Mouse (Mus musculus) ES-E14 (cell line): ENCODE results near the gene Tmem213.

ENCODE experiments used
- CHD2 ChIP-seq: IDR thresholded peaks from 2 replicates; pipeline ENCODE4 v1.6.1; 2014; ENCODE audit warnings: mild to moderate bottlenecking, low read depth, low read length, inconsistent platforms
- MAFK ChIP-seq: IDR thresholded peaks from 2 replicates; pipeline ENCODE4 v1.6.1; 2014; ENCODE audit warnings: mild to moderate bottlenecking, low read depth, low read length, inconsistent platforms; ENCODE audit not compliant: insufficient read depth
- ZNF384 ChIP-seq: IDR thresholded peaks from 2 replicates; pipeline ENCODE4 v1.6.1; 2012; ENCODE audit warnings: low read depth, low read length, inconsistent platforms

DNA sequence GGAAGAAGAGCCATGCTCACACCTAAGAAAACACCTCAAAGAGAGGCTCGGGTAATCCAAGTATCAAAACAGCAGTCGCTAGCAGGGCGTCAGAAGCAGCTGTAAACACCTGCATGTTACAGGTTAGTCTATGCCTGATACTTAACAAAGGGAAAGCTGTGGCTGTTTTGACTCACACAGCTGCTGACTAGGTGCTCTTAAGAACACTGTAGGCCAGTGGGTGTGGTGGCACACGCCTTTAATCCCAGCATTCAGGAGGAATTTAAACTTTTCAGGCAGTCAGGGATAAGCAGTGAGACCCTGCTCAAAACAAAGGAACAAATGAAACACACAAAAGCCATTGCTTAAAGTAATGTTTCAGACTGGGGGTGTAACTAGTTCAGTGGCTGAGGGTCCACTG lies 25.9 kb upstream of the Tmem213 start:
- no peak for TF ChIP-seq MAFK
- TF ChIP-seq CHD2, result no peak
- TF ChIP-seq ZNF384, result no peak
